Mouse (Mus musculus) midbrain, embryonic 15.5 days (tissue): ENCODE results near the gene Atp2c2. TPM values are rescaled to one million over a fixed set of nuclear protein-coding genes. Genes with fewer than 3 reads are reported as not detected.

Experiments used
- ATAC-seq: fragments of 200-750 bp; cut with Nextera tagmentation; replicated peaks from 2 replicates; pipeline ENCODE4 v1.8.0; 2017; ENCODE audit warnings: moderate TSS enrichment
- H3K27ac ChIP-seq: fragments of 300-500 bp; sonication (generic); 2 replicates; pipeline ENCODE4 v1.5.1; 2015; ENCODE audit warnings: mild to moderate bottlenecking, inconsistent platforms
- H3K27me3 ChIP-seq: fragments of 300-500 bp; sonication (generic); replicated peaks from 2 replicates; pipeline ENCODE4 v1.6.1; 2015; ENCODE audit warnings: inconsistent platforms
- H3K36me3 ChIP-seq: fragments of 300-500 bp; sonication (generic); replicated peaks from 2 replicates; pipeline ENCODE4 v1.6.1; 2015; ENCODE audit warnings: inconsistent platforms
- H3K4me1 ChIP-seq: fragments of 300-500 bp; sonication (generic); 2 replicates; pipeline ENCODE4 v1.6.1; 2015; ENCODE audit warnings: inconsistent platforms
- H3K4me2 ChIP-seq: fragments of 300-500 bp; sonication (generic); 2 replicates; pipeline ENCODE4 v1.6.1; 2015; ENCODE audit warnings: inconsistent platforms, mild to moderate bottlenecking, moderate library complexity
- H3K4me3 ChIP-seq: fragments of 300-500 bp; sonication (generic); 2 replicates; pipeline ENCODE4 v1.5.1; 2015; ENCODE audit warnings: mild to moderate bottlenecking, inconsistent platforms
- H3K9ac ChIP-seq: fragments of 300-500 bp; sonication (generic); 2 replicates; pipeline ENCODE4 v1.6.1; 2015; ENCODE audit warnings: mild to moderate bottlenecking, inconsistent platforms
- H3K9me3 ChIP-seq: fragments of 300-500 bp; sonication (generic); 2 replicates; pipeline ENCODE4 v1.6.1; 2016; ENCODE audit warnings: inconsistent platforms
- WGBS: fragments of 180-500 bp; shearing (Covaris S2); methylation state at CpG from one replicate; pipeline ENCODE4 v1.1.7; 2015; ENCODE audit warnings: mixed read lengths; 5-methylcytosine and 5-hydroxymethylcytosine counted together
- polyA plus RNA-seq: library from polyadenylated mRNA; unstranded; fragments of >200 nt; fragmentation: Nextera tagmentation; extraction: Ambion mirVana; gene quantifications from 2 replicates; pipeline ENCODE4 v1.2.1, GENCODE M21; 2015

Atp2c2 gene
- polyA plus RNA-seq, 1 experiment from 2014 or later, result 0.19 TPM

GRCm38 (mm10) chr8:119782715-119783114, 82.9 kb downstream of the Atp2c2 start:
- Histone ChIP-seq H3K27ac (no peak overlapping the region), H3K4me2 (no peak overlapping the region), H3K9me3 (no peaks in the 10 kb centered on the region), H3K4me3 (no peak overlapping the region), H3K9ac (no peak overlapping the region), H3K4me1 (peaks cover 17% of the 10 kb centered on the region), H3K36me3 (no peaks in the 10 kb centered on the region), H3K27me3 (no peaks in the 10 kb centered on the region)
- WGBS, result 9% methylated on average over 5 of the region's 5 CpGs
- ATAC-seq, result no peak

DNA sequence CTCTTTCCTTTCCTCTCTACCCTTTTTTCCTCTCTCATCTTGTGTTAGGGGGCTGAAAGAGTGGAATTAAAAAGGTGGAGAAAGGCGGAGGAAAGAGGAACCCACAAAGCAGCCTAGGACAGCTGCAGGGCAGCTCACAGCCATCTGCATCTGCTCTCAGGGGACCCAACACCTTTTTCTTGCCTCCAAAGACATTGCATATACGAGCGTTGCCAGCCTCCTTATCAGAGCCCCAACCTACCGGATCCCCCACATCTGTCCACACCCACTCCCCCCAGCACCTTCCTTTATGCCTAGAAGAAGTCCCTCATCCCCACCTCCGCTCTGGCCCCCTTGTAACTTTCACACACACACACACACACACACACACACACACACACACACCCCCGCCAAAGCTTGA, 83.8 kb downstream of the Atp2c2 start:
- ATAC-seq, result no peak
- Histone ChIP-seq H3K9ac (no peak overlapping the region), H3K27ac (no peak overlapping the region), H3K9me3 (no peaks in the 10 kb centered on the region), H3K4me3 (no peak overlapping the region), H3K4me2 (no peak overlapping the region), H3K36me3 (no peaks in the 10 kb centered on the region), H3K27me3 (no peaks in the 10 kb centered on the region), H3K4me1 (peaks cover 13% of the 10 kb centered on the region)
- WGBS, result 82% methylated on average over 6 of the region's 6 CpGs

DNA sequence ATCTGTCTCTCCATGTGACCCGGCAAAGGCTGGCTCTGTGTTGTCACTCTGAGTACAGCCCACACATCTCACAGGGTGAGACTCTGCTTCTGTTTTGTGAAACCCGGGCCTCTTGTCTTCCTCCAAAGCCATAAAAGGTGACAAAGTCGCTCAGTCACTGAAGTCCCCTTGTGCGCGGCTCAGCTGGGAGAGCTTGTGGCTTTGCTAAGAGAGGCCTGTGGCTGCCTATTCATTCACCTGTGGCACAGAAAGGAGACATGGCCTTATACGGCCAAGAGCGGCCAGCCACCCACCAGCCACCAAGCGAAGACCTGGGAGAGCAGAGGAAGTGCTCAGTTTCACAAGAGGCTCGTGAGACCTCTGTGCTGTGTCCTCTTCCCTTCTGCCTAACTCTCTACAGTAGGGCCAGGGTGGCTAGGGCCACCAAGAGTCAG, 84.3 kb downstream of the Atp2c2 start:
- H3K27me3 ChIP-seq, result no peaks in the 10 kb centered on the region

DNA sequence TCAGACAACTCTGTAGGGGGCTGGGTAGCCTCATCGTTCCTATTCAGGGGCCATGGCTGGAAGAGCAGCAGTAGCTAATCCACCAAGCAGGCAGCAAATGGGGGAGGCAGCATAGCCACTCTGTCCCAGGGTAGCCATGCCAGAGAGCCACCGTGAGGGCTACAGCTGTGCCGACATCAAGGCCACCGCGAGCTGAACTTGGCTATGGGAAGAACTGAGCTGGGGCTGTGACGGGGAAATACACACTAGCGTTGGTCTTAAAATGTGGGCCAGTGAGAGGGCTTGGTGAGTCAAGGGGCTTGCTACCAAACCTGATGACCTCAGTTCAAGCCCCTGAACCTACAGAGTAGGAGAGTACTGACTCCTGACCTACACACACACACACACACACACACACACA, 84.9 kb downstream of the Atp2c2 start:
- peaks cover 8% of the 10 kb centered on the region; the same call in 1 of the 2 replicates for H3K4me1 ChIP-seq
- no peak overlapping the region for H3K9ac ChIP-seq
- no peak for ATAC-seq
- H3K4me3 ChIP-seq, result no peak overlapping the region
- no peaks in the 10 kb centered on the region for H3K27me3 ChIP-seq
- H3K27ac ChIP-seq, result no peak overlapping the region
- H3K4me2 ChIP-seq, result no peak overlapping the region
- WGBS, result 53% methylated on average over 7 of the region's 7 CpGs
- H3K9me3 ChIP-seq, result no peaks in the 10 kb centered on the region
- H3K36me3 ChIP-seq, result no peaks in the 10 kb centered on the region

More for the DNA sequence above, 84.3 kb downstream of the Atp2c2 start:
- no peak overlapping the region for H3K27ac ChIP-seq
- no peak overlapping the region for H3K9ac ChIP-seq
- no peaks in the 10 kb centered on the region for H3K9me3 ChIP-seq
- peaks cover 8% of the 10 kb centered on the region; the same call in 1 of the 2 replicates for H3K4me1 ChIP-seq
- H3K4me3 ChIP-seq, result no peak overlapping the region
- no peak overlapping the region for H3K4me2 ChIP-seq
- H3K36me3 ChIP-seq, result no peaks in the 10 kb centered on the region
- WGBS, result 49% methylated on average over 9 of the region's 9 CpGs
- no peak for ATAC-seq

GRCm38 (mm10) chr8:119785764-119786405, 86.1 kb downstream of the Atp2c2 start:
- Histone ChIP-seq H3K36me3 (no peaks in the 10 kb centered on the region), H3K4me2 (no peak overlapping the region), H3K9ac (no peak overlapping the region), H3K4me3 (no peak overlapping the region), H3K27ac (no peak overlapping the region), H3K9me3 (no peaks in the 10 kb centered on the region), H3K27me3 (no peaks in the 10 kb centered on the region), H3K4me1 (peaks cover 12% of the 10 kb centered on the region; the same call in 1 of the 2 replicates)
- 34% methylated on average over 18 of the region's 18 CpGs for WGBS
- 0 out of 2 replicates have a peak, but pooled peaks have one; percentile 27 for ATAC-seq

- Histone ChIP-seq H3K4me1 (peaks cover 17% of the 10 kb centered on the region), H3K36me3 (no peaks in the 10 kb centered on the region), H3K9ac (no peak overlapping the region), H3K4me3 (no peak overlapping the region), H3K4me2 (no peak overlapping the region), H3K9me3 (no peaks in the 10 kb centered on the region), H3K27ac (no peak overlapping the region), H3K27me3 (no peaks in the 10 kb centered on the region)
- ATAC-seq, result no peak
- WGBS, result 83% methylated on average over 3 of the region's 3 CpGs
These were observed 87.1 kb downstream of the Atp2c2 start for GRCm38 (mm10) chr8:119786871-119787270.

DNA sequence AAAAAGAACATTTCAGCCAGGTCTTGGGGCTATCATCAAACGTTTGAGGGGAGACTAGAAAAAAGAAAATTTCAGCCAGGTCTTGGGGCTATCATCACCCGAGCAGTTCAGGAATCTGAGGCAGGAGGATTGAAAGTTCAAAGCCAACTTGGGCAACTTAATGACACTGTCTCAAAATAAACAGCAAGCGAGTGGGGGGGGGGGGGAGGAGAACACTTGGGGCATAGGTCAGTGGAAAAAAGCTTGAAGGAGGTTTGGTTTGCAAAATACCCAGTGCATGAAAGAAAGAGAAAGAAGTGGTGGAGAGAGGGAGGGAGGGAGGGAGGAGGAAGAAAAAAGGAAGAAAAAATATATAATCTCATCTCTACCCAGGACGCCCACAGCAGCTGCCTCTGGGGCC, 87.5 kb downstream of the Atp2c2 start:
- WGBS, result 56% methylated on average over 4 of the region's 4 CpGs
- Histone ChIP-seq H3K9ac (no peak overlapping the region), H3K4me3 (no peak overlapping the region), H3K27ac (no peak overlapping the region), H3K4me2 (no peak overlapping the region), H3K4me1 (peaks cover 22% of the 10 kb centered on the region), H3K27me3 (no peaks in the 10 kb centered on the region), H3K36me3 (no peaks in the 10 kb centered on the region), H3K9me3 (no peaks in the 10 kb centered on the region)
- no peak for ATAC-seq

- Histone ChIP-seq H3K4me3 (no peak overlapping the region), H3K9ac (no peak overlapping the region), H3K4me1 (peaks cover 24% of the 10 kb centered on the region), H3K4me2 (no peak overlapping the region), H3K36me3 (no peaks in the 10 kb centered on the region), H3K27ac (no peak overlapping the region), H3K9me3 (no peaks in the 10 kb centered on the region), H3K27me3 (no peaks in the 10 kb centered on the region)
- ATAC-seq, result no peak
- whole genome bisulfite sequencing, result 71% methylated on average over 9 of the region's 9 CpGs
These were observed 89.0 kb downstream of the Atp2c2 start for GRCm38 (mm10) chr8:119788607-119789381.

DNA sequence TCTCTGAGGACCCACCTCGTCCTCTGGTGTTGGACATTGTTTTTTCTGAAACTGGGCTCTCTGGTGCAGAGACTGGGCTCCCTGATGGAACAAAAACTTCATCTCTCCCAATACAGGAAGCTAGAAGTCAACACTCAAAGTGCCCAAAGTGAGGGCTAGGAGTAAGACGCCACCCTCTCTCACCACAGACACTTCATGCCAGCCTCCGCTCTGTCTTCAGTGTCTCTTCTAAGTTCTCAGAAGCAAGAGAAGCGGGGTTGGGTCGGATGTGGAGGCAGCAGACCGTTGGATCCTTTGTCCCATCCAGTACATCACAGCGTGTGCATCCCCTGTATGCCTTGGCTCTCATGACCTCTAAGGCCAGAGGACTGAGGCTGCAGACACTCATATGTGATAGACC, 89.8 kb downstream of the Atp2c2 start:
- Histone ChIP-seq H3K4me3 (no peak overlapping the region), H3K4me1 (peaks cover 24% of the 10 kb centered on the region), H3K36me3 (no peaks in the 10 kb centered on the region), H3K27ac (no peak overlapping the region), H3K4me2 (no peak overlapping the region), H3K9me3 (no peaks in the 10 kb centered on the region), H3K9ac (no peak overlapping the region), H3K27me3 (no peaks in the 10 kb centered on the region)
- 76% methylated on average over 7 of the region's 7 CpGs for WGBS
- ATAC-seq, result no peak

DNA sequence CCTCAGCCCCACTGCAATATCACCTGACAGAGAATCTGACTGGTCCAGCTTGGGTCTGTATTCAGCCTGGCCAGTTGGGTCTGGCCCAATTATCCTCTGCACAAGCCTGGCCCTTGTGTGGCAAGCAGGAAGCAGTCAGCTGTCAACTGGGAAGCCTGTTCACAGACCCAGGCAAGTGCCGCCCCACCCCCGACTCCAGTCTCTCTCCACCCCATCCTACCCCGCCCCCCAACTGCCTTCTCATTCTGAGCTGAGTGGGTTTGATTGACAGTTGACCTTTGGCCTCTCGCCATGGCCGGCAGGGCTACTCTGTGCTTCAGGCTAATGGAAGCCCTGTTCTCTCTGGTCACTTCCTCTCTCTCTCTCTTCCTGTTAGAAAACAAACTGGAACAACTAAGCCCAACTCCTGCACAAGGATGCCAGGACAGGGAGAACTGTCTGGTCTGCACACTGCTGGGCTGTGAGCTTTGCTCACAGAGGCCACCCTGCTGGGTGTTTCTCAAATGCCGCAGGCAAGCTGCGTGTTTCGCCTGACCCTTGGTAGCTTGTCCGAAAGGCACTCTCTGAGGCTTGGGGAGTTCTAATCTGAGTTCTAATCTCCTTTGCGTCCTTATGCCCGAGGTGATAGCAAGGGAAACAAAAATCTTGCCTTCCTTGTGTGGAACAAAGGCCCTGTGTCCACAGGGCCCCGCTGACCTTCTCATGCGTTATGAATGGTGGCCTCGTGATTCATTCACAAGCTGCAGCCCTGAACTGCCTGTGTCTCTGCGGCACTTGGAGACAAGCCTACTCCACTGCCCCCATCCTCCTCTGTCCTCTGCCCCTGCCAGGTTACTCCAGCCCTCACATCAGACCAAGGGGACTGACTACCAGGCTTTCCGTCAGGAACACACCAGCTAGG, 92.2 kb downstream of the Atp2c2 start:
- Histone ChIP-seq H3K4me3 (no peak overlapping the region), H3K27ac (0 out of 2 replicates have a peak overlapping the region, but pooled peaks have one; percentile 1), H3K9ac (no peak overlapping the region), H3K4me2 (no peak overlapping the region), H3K9me3 (no peaks in the 10 kb centered on the region), H3K27me3 (no peaks in the 10 kb centered on the region), H3K4me1 (peaks cover 16% of the 10 kb centered on the region), H3K36me3 (no peaks in the 10 kb centered on the region)
- WGBS, result 13% methylated on average over 16 of the region's 16 CpGs
- 0 out of 2 replicates have a peak, but pooled peaks have one; percentile 42 for ATAC-seq

DNA sequence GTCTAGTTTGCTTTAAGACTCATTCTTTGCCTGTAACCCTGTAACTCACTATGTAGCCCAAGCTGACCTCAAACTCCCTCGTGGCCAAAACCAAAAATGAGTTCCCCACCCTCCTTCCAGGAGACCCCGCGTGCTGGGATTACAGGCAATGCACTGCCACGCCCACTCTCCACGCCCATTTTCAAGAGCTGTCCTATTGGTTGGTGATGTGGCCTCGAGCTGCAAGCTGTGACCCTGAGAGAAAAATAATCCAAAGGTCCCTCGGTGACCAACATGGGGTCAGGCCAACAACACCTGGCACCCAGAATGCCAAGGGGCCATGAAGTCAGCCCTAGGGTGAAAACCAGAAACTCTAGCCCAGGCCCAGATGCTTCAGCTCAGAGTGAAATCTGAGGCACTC, 94.9 kb downstream of the Atp2c2 start:
- Histone ChIP-seq H3K27ac (no peak overlapping the region), H3K9ac (no peak overlapping the region), H3K4me2 (no peak overlapping the region), H3K27me3 (no peaks in the 10 kb centered on the region), H3K4me3 (no peak overlapping the region), H3K9me3 (no peaks in the 10 kb centered on the region), H3K4me1 (peaks cover 35% of the 10 kb centered on the region), H3K36me3 (no peaks in the 10 kb centered on the region)
- WGBS, result 46% methylated on average over 7 of the region's 7 CpGs
- no peak for ATAC-seq

DNA sequence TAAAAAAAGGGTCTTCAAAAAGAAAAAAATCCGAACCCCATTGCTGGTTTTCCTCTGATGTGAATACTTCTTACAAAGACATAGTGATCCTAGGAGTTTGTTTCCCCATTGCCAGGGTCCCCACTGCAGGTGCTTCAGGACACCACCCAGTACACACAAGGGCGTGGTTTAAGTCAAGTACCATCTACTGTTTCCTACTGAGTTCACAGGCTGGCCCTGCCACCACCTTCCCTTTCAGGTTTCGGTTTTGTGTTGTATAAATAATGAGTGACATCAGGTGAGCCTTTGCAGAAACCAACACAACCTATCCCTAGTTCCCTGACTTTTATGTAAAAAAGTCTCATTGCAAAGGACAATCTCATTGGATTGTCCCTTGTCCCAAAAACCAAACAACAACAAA, 95.8 kb downstream of the Atp2c2 start:
- Histone ChIP-seq H3K36me3 (no peaks in the 10 kb centered on the region), H3K27ac (no peak overlapping the region), H3K4me3 (no peak overlapping the region), H3K4me1 (peaks cover 39% of the 10 kb centered on the region), H3K9ac (no peak overlapping the region), H3K9me3 (no peaks in the 10 kb centered on the region), H3K27me3 (no peaks in the 10 kb centered on the region), H3K4me2 (no peak overlapping the region)
- no peak for ATAC-seq
- WGBS, result 90% methylated on average over 3 of the region's 3 CpGs
